Mouse (Mus musculus) midbrain, embryonic 11.5 days (tissue): Measurements from ENCODE around the gene Gm6657. TPM values are rescaled to one million over a fixed set of nuclear protein-coding genes. Genes with fewer than 3 reads are reported as not detected.
A peak's percentile ranks its signal among the peaks of the same experiment; 100 is the strongest.

Experiments
- ATAC-seq: fragments of 200-750 bp; cut with Nextera tagmentation; 2 replicates; pipeline ENCODE4 v1.8.0; 2017; ENCODE audit warnings: moderate TSS enrichment, moderate library complexity; ENCODE audit not compliant: low FRiP score
- DNase-seq: peaks from one replicate; pipeline ENCODE4 v3.0.0; 2015; ENCODE audit warnings: low spot score; ENCODE audit errors: missing footprints
- H3K27ac ChIP-seq: fragments of 300-500 bp; sonication (generic); 2 replicates; pipeline ENCODE4 v1.5.1; 2014; ENCODE audit warnings: low read depth, low read length
- H3K27me3 ChIP-seq: fragments of 300-500 bp; sonication (generic); 2 replicates; pipeline ENCODE4 v1.6.1; 2014; ENCODE audit warnings: mild to moderate bottlenecking, low read length, moderate library complexity, mixed read lengths; ENCODE audit not compliant: control insufficient read depth, insufficient read depth
- H3K36me3 ChIP-seq: fragments of 300-500 bp; sonication (generic); 2 replicates; pipeline ENCODE4 v1.6.1; 2014; ENCODE audit warnings: mild to moderate bottlenecking, low read length, moderate library complexity, mixed read lengths; ENCODE audit not compliant: control insufficient read depth, insufficient read depth
- H3K4me1 ChIP-seq: fragments of 300-500 bp; sonication (generic); 2 replicates; pipeline ENCODE4 v1.6.1; 2014; ENCODE audit warnings: low read length; ENCODE audit not compliant: control insufficient read depth, insufficient read depth
- H3K4me2 ChIP-seq: fragments of 300-500 bp; sonication (generic); 2 replicates; pipeline ENCODE4 v1.6.1; 2014; ENCODE audit warnings: mild to moderate bottlenecking, moderate library complexity
- H3K4me3 ChIP-seq: fragments of 300-500 bp; sonication (generic); 2 replicates; pipeline ENCODE4 v1.5.1; 2014; ENCODE audit warnings: low read depth, low read length
- H3K9ac ChIP-seq: fragments of 300-500 bp; sonication (generic); 2 replicates; pipeline ENCODE4 v1.6.1; 2014; ENCODE audit warnings: low read length
- H3K9me3 ChIP-seq: fragments of 300-500 bp; sonication (generic); 2 replicates; pipeline ENCODE4 v1.6.1; 2016; ENCODE audit warnings: low read length; ENCODE audit not compliant: control insufficient read depth
- whole genome bisulfite sequencing: fragments of 180-500 bp; shearing (Covaris S2); extraction: QIAGEN DNeasy Blood & Tissue Kit; methylation state at CpG from one replicate; pipeline ENCODE4 v1.1.7; 2014; 5-methylcytosine and 5-hydroxymethylcytosine counted together
- polyA plus RNA-seq: library from polyadenylated mRNA; unstranded; fragments of >200 nt; fragmentation: Nextera tagmentation; extraction: Ambion mirVana; gene quantifications from 2 replicates; pipeline ENCODE4 v1.2.1, GENCODE M21; 2014

The Gm6657 gene
- not detected in 2 replicates for polyA plus RNA-seq

- Histone ChIP-seq H3K4me1 (no peaks in the 10 kb centered on the region), H3K9ac (no peak within 1 kb of the TSS), H3K4me3 (no peak within 1 kb of the TSS), H3K4me2 (no peak within 1 kb of the TSS), H3K9me3 (no peaks in the 10 kb centered on the region; the same call in 1 of the 2 replicates), H3K36me3 (no peaks in the 10 kb centered on the region), H3K27ac (no peak within 1 kb of the TSS), H3K27me3 (no peaks in the 10 kb centered on the region)
- DNase-seq, result no peak
- ATAC-seq, result no peak
Measured at GRCm38 (mm10) chr12:78193942-78194341, at the start of gene Gm6657. Gm6657 (plus strand) TSS chr12:78194242.

- Histone ChIP-seq H3K9me3 (no peaks in the 10 kb centered on the region), H3K4me2 (no peak overlapping the region), H3K27me3 (no peaks in the 10 kb centered on the region), H3K36me3 (no peaks in the 10 kb centered on the region), H3K9ac (no peak overlapping the region), H3K4me3 (no peak overlapping the region), H3K4me1 (peaks cover 10% of the 10 kb centered on the region), H3K27ac (peak overlapping the region; percentile 8; the same call in 1 of the 2 replicates)
- WGBS, result 36% methylated on average over 7 of the region's 7 CpGs
- DNase-seq (peak; percentile 92), ATAC-seq (peak; percentile 96)
Measured at GRCm38 (mm10) chr12:78153308-78154002, 40.6 kb upstream of the Gm6657 start.

GRCm38 (mm10) chr12:78170178-78170577 is 23.9 kb upstream of the Gm6657 start:
- no peaks in the 10 kb centered on the region for H3K36me3 ChIP-seq
- no peak overlapping the region for H3K9ac ChIP-seq
- ATAC-seq, result no peak
- H3K4me3 ChIP-seq, result no peak overlapping the region
- H3K27me3 ChIP-seq, result no peaks in the 10 kb centered on the region
- H3K4me1 ChIP-seq, result no peaks in the 10 kb centered on the region
- no peak overlapping the region for H3K4me2 ChIP-seq
- H3K9me3 ChIP-seq, result no peaks in the 10 kb centered on the region
- DNase-seq, result no peak
- no peak overlapping the region for H3K27ac ChIP-seq

GRCm38 (mm10) chr12:78173945-78174344 is 20.1 kb upstream of the Gm6657 start:
- 81% methylated on average over 3 of the region's 3 CpGs for WGBS
- ATAC-seq, result no peak
- no peaks in the 10 kb centered on the region for H3K36me3 ChIP-seq
- no peaks in the 10 kb centered on the region for H3K4me1 ChIP-seq
- H3K9me3 ChIP-seq, result no peaks in the 10 kb centered on the region
- no peaks in the 10 kb centered on the region for H3K27me3 ChIP-seq
- H3K4me2 ChIP-seq, result no peak overlapping the region
- H3K27ac ChIP-seq, result no peak overlapping the region
- no peak for DNase-seq
- no peak overlapping the region for H3K9ac ChIP-seq
- no peak overlapping the region for H3K4me3 ChIP-seq

GRCm38 (mm10) chr12:78174671-78175070 is 19.4 kb upstream of the Gm6657 start:
- H3K36me3 ChIP-seq, result no peaks in the 10 kb centered on the region
- no peaks in the 10 kb centered on the region for H3K4me1 ChIP-seq
- H3K4me3 ChIP-seq, result no peak overlapping the region
- H3K9ac ChIP-seq, result no peak overlapping the region
- no peaks in the 10 kb centered on the region for H3K9me3 ChIP-seq
- H3K27ac ChIP-seq, result no peak overlapping the region
- ATAC-seq (no peak), DNase-seq (no peak)
- 90% methylated on average over 4 of the region's 4 CpGs for WGBS
- H3K27me3 ChIP-seq, result no peaks in the 10 kb centered on the region
- no peak overlapping the region for H3K4me2 ChIP-seq

GRCm38 (mm10) chr12:78181452-78181851 is 12.6 kb upstream of the Gm6657 start:
- DNase-seq (no peak), ATAC-seq (no peak)
- no peaks in the 10 kb centered on the region for H3K36me3 ChIP-seq
- no peak overlapping the region for H3K4me3 ChIP-seq
- no peak overlapping the region for H3K9ac ChIP-seq
- H3K4me1 ChIP-seq, result no peaks in the 10 kb centered on the region
- H3K9me3 ChIP-seq, result no peaks in the 10 kb centered on the region
- WGBS, result 76% methylated on average over 2 of the region's 2 CpGs
- H3K27me3 ChIP-seq, result no peaks in the 10 kb centered on the region
- H3K4me2 ChIP-seq, result no peak overlapping the region
- no peak overlapping the region for H3K27ac ChIP-seq

GRCm38 (mm10) chr12:78195368-78195767 is 1.3 kb downstream of the Gm6657 start:
- Histone ChIP-seq H3K4me3 (no peak overlapping the region), H3K9me3 (no peaks in the 10 kb centered on the region; the same call in 1 of the 2 replicates), H3K27ac (no peak overlapping the region), H3K36me3 (no peaks in the 10 kb centered on the region), H3K4me1 (no peaks in the 10 kb centered on the region), H3K27me3 (no peaks in the 10 kb centered on the region), H3K4me2 (no peak overlapping the region), H3K9ac (no peak overlapping the region)
- WGBS, result 61% methylated on average over 2 of the region's 2 CpGs
- DNase-seq (no peak), ATAC-seq (no peak)

GRCm38 (mm10) chr12:78203646-78204045 is 9.6 kb downstream of the Gm6657 start:
- Histone ChIP-seq H3K36me3 (no peaks in the 10 kb centered on the region), H3K9me3 (no peaks in the 10 kb centered on the region), H3K4me2 (no peak overlapping the region), H3K4me3 (no peak overlapping the region), H3K27me3 (no peaks in the 10 kb centered on the region), H3K4me1 (no peaks in the 10 kb centered on the region), H3K27ac (no peak overlapping the region), H3K9ac (no peak overlapping the region)
- 71% methylated on average over 5 of the region's 5 CpGs for WGBS
- DNase-seq, result no peak
- ATAC-seq, result no peak

GRCm38 (mm10) chr12:78205915-78206570 is 12.0 kb downstream of the Gm6657 start:
- DNase-seq (peak; percentile 89), ATAC-seq (no peak)
- Histone ChIP-seq H3K27me3 (no peaks in the 10 kb centered on the region), H3K4me1 (no peaks in the 10 kb centered on the region), H3K27ac (no peak overlapping the region), H3K36me3 (no peaks in the 10 kb centered on the region), H3K4me2 (no peak overlapping the region), H3K9ac (no peak overlapping the region), H3K4me3 (no peak overlapping the region), H3K9me3 (no peaks in the 10 kb centered on the region)
- WGBS, result 10% methylated on average over 5 of the region's 5 CpGs
